Mouse (Mus musculus): ENCODE measurements around the gene Tnfsf4.

The Tnfsf4 gene

DNA sequence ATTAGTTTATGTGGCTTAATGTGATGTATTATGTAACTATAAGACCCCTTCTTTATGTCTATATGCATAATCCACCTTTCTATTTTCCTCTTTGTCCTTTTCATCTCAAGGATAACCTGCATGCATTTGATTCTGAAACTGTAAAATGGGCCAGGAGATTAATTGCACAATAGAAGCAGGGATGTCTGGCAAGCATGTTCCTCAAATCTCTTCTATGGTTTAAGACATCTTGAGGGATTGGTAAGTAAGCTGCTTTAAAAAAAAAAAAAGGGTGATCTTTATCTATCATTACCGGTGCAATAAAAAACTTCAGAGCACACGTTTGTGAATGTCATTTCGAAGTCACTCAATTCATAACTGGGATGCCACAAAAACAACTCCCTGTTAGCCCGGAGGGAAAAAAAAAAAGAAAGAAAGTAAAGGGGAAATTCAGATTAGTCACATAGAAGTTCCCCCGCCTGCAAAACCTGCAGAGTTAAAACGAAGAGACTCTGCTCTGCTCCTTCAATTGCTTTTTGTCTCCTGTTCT is at the start of gene Tnfsf4:
Gene Tnfsf4, plus strand, starts transcription at position 479 of the 529 bp plus-strand sequence.
- DNase-seq = no peak

GRCm38 (mm10) chr1:161350981-161351380 is 44.2 kb upstream of the Tnfsf4 start:
- no peak for DNase-seq

DNA sequence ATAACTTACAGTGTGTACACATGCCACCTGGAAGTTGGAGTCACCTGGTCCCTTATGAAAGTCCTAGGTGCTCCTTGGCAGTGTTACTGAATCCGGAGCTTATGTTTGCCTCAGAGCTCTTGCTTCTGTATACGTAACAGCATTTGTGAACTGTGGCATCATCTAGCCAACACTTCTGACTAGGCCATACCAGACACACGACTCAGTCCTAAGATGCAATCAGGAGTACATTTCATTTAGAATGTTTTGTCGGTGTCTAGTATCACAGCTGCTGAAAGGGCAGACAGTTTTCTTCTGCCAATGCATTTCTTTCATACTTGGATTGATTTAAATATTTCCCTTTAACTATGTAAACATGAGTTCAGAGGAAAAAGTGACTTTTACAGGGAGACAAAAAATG is 30.2 kb upstream of the Tnfsf4 start:
- DNase-seq = no peak

GRCm38 (mm10) chr1:161371919-161372318 is 23.3 kb upstream of the Tnfsf4 start:
- no peak for DNase-seq

DNA sequence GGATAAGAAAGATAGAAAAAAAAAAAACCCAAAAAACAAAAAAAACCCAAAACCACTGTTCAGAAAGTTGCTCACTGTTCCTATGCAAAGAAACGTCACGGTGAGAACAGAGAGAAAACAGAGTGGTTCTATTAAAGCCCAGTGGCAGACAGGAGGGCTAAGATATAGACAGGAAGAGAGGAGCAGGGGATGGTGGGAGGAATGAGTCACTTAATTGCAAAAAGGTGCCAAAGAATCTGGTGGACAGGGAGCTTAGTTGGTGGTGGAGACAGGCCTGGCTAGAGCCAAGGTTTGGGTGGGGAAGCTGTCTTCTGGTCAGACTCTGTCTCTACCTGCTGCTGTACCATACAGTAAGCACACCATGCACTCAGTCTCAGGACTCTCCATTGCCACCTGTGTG is 19.3 kb upstream of the Tnfsf4 start:
- no peak for DNase-seq

- DNase-seq = no peak
These were observed 16.6 kb upstream of the Tnfsf4 start for GRCm38 (mm10) chr1:161378571-161378970.

GRCm38 (mm10) chr1:161379685-161380424 is 15.4 kb upstream of the Tnfsf4 start:
- DNase-seq = peak; percentile 45 to 50

- DNase-seq = peak in 1 of 2 experiments; percentile 12
These were observed 14.8 kb upstream of the Tnfsf4 start for GRCm38 (mm10) chr1:161380425-161380780.

GRCm38 (mm10) chr1:161390066-161390465 is 5.1 kb upstream of the Tnfsf4 start:
- DNase-seq = no peak

DNA sequence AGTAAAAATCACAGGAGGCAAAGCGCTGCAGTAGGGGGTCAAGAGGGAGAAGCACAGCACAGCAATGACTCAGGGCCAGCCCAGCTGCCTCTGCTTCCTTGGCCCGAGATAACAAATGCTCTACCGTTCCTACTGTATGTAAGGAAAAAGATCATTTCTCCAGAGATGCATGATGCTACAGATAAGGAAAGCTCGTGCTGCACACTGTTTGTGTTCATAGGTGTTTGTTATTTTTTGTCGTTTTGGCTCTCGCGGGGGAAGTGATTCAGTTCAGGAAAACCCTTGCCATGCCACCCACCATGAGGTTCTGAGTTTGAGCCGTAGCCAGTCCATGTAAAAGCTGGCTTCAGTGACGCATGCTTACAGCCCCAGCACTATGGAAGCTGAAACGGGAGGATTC is 2.3 kb upstream of the Tnfsf4 start:
- DNase-seq = no peak

GRCm38 (mm10) chr1:161395610-161396009 is 401 bp downstream of the Tnfsf4 start:
- DNase-seq = no peak

DNA sequence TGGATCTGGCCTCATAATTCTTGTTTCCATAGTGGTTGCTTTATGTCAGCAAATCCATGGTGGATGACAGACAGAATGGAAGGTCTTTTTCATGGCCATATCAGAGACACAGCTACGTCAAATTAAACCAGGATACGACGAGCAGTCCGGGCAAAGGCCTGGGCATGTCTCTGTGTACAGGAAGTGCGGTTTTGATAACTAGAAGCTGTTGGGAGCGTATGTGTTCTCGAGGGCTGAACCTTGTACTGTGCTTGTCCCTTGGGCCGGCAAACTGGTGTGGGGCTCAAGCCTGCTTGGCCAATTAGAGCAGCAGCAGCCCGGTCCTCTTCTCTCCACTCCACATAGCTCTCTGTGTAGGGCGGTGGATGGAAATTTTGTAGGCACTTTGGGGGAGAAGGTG is 1.1 kb downstream of the Tnfsf4 start:
- no peak for DNase-seq

DNA sequence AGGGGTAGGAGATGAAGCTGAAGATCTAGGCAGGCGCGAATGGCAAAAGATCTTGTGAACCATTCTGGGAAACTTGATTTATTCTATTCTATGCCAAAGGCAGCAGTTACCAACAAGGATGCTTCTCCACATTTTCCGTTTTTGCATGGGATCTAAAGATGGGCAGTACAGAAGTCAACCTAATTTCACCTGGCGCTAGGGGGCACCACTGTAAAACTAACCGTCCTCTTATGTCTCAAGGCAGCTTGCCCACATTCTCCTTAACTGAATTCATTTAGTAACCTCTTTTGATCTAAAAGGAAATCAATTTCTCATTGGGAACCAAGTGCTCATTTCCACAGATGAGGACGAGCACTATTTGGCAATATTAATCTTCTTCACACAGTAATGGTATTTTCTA is 4.9 kb downstream of the Tnfsf4 start:
- peak; percentile 85 to 90 for DNase-seq

- no peak for DNase-seq
These were observed 7.9 kb downstream of the Tnfsf4 start for GRCm38 (mm10) chr1:161403061-161403460.

GRCm38 (mm10) chr1:161406480-161406879 is 11.3 kb downstream of the Tnfsf4 start:
- no peak for DNase-seq

DNA sequence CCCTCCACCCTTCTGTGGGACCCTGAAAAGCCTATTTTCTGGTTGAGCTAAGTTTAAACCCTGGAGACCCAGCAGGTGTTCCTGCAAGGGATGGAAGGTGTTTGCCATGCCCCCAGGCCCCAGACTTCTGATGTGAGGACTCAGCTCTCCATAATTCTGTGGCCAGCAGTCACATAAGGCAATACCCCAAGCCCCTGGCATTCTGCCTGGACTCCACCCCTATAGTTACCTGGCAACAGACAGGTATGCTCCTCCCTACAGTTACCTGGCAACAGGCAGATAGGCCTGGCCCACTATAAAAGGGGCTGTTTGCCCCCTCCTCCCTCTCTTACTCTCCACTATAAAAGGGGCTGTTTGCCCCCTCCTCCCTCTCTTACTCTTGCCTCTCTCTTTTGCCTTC is 24.7 kb downstream of the Tnfsf4 start:
- peak; percentile 66 to 70 for DNase-seq

GRCm38 (mm10) chr1:161420646-161421045 is 25.4 kb downstream of the Tnfsf4 start:
- DNase-seq = peak; percentile 21 to 29

DNA sequence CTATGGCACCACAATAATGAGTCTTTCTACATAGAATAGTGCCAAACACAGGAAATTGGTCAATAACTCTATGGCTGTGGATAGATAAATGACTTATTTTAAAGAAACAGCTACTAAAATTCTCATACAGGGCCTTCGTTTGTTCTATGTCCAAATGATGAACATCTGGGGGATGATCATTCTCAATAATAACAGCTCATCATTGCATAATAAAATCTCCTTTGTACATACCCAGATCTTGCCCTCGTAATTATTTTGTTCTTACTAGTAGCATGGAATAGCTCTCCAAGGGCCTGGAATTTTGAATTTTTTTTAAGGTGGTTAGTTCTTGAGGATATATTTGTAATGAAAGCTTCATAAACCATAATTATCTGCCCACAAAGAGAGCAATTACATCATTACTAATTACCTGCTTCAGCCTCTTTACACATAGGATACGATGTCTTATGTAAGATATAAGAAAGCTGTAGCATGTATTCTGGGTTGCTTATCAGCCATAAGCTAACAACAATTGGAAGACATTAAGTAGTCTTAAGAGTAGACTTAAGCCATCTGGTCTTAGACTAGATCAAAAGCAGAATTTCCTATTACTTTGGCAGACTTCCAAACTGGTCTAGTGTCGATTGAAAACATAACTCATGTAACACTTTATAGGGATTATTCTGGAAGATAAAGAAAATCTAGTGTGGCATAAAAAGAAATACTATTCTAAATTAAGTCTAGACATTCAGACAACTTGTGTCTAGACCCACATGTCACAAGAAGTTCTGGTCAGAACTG is 31.3 kb downstream of the Tnfsf4 start:
- DNase-seq = no peak

DNA sequence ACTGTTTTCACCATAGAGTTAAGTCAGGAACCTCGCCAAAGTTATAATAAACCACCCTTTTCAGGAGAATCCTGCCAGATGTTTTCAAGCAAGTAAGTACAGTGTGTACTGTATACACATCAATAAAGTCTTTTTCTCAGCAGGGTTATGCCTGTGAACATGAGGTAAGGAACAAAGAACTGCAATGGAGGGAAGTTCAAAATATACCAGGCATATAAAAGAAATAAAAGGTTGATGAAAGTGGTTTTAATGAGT is 31.8 kb downstream of the Tnfsf4 start:
- DNase-seq = no peak

GRCm38 (mm10) chr1:161435781-161436180 is 40.6 kb downstream of the Tnfsf4 start:
- DNase-seq = no peak

- no peak for DNase-seq
These were observed 41.3 kb downstream of the Tnfsf4 start for GRCm38 (mm10) chr1:161436503-161436902.

DNA sequence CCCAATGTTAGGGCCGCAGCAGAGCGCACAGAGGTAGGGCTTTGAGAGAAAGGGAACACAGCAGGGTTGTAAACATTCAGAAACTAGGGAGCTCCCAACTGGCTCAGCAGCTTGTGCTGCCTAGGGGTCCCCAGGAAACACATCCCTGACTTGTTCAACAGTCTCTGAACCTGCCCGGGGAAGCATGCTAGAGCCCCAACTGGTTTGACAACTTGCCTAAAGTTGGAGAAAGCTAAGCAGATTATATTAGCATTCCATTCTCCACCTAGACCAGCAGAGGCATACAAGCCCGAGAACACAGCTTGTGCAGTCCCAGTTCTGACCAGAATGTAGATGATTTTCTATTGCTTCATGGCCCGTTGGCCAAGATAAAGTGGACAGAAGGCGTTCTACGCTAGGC is 49.6 kb downstream of the Tnfsf4 start:
- no peak for DNase-seq

DNA sequence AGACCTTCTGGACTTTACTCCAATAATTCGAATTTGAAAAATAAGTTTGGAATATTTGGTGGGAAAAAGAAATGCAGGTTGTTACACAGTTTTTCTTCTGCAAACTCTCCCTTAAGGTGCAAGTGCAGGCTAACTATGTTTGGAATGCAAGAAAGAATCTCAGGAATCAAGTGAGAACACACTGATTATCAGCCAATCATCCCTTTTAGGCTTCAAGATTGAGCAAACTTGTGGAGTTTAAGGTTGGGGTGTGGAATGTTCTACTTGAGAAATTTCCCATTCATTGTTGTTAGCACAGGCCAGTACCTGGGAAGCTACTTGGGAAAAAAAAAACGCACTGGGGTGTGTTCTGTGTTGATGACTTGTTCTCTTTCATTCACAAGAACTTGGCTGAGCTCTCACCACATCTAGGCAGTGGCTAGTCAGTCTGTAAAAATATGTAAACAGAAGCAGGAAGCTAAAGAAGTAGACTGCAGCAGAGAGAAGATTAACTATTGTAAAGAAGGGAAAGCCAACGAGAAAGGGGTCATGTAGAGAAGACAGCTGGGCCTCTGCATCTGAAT is 56.6 kb downstream of the Tnfsf4 start:
- DNase-seq = no peak

GRCm38 (mm10) chr1:161452250-161452649 is 57.0 kb downstream of the Tnfsf4 start:
- DNase-seq = no peak

Measured in cerebellum, postnatal 10 days (tissue).